Mouse (Mus musculus): Measurements from ENCODE around the gene Rassf5.

The Rassf5 gene

DNA sequence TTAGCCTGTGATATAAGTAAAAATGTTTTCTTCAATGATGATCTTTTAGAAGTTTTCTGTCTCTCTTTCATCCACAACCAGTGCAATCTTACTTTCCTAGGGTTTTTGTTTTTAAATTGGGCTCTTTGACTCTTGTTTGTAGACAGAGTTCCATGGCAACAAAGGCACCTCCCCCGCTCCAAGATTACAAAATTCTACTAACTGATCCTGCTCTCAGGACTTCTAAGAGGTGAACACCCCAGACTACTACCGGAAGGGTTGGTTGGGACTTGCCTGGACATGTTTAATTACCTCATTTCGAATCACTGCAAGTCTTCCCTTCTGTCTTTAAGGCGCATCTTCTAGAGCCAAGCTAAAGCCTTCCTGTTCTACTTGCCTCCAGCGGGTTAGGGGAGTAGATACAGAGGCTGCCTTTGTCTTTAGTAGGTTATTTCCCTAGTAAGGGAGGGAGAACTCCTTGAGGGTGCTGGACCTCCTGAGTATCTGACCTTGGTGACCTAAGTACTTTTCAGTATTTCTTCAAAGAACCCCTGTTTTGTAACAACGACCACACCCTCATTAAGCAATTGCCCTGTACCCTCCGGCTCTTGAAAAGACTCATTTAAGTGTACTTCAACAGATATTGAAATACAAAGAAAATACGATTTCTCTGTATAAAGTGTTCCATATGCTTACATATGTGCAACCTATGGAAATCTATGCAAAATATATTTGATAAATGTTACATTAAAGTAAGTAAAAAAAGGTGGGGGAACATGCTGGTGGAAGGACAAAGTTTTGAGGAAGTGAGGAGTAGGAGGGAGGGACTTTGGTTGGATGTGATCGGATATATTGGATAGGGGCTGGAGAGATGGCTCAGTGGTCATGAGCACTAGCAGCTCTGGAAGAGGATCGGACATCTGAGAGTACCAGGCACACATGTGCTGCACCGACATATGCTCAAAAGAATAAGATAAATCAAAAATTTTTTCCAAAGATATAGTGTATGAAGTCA is 105.7 kb downstream of the Rassf5 start:
- CTCF ChIA-PET: interaction anchor here (1.2 to 1.4 kb wide), 2 partner anchors 21 to 23 kb away, joined by 3 read pairs; no protein-coding TSS in a partner anchor

DNA sequence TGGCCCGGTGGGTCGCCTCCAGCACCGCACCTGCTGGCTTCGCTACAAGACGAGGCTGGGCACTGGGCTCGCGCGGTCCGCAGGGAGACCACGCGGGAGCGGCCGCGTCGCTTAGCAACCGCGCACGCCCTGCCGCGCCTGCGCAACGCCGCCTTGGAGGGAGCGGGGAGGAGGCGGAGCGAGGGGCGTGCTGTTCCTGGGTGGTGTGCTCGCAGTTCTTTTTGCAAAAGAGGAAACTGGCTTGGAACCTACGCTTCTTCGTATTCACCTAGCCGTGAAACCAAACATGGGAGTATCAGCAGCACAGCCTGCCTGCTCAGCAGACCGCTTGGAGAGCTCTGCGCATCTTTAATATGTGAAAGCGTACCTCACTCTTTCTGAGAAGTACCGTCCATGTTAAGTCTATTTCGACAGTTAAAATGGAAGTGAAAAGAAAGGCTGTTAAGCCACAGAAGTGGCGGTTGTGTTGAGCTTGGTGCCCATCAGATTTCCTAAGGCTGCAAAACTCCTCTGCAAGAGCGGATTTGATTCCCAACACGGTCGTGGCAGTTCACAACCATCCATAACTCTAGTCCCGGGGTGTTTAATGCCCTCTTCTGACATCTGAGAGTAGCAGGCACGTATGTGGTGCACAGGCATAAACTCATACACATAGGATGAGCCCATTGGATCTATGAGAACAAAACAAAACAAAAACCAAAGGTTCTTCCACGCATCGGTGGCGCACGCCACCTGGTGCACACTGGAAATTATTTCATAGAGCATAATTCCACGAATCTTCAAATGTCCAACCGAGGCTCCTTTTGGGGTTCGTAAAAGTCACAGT is 106.7 kb downstream of the Rassf5 start, which contains the start of gene Dyrk3:
TSS of gene Dyrk3 (minus strand) at position 150 of the 826 bp plus-strand sequence.
- CTCF ChIA-PET: interaction anchor here (0.7 to 1.4 kb wide), 3 partner anchors 16 to 22 kb away, joined by 3 read pairs; no protein-coding TSS in a partner anchor

DNA sequence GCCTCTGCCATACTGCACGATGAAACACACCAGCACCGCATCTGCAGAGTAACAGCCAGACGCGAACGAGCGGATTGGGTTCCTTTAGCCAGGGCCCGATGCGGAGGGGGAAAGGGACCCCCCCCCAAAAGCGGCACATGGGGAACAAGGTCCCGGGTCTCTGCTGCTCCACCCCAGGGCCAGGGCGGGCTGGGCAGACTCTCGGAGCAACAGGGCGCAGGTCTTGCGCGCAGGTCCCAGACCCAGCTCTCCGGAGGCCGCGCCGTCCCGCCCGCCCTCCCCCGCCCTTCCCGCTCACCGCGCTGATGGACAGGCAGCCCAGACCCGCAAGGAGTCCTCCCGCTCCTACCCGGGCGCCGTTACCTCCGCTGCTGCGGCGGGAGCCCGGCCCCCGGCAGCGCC is 107.3 kb downstream of the Rassf5 start:
- CTCF ChIA-PET: no interaction called here

DNA sequence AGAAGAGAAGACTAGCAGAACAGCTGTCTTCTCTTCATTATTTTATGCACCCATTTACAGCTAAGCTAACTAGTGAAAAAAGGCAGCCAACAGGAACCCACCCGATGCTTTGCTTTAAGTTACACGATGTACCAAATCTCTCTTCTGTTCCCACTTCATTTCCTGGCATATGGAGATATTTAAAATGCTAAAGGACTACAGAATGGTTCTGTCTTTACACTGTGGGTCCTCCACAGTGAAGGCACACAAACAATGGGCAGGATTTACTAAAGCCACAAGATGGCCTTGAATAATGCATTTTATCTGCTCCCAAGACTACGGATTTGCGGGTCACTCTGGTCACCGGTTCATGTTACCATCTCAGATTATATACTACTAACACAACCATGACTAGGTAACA is 107.9 kb downstream of the Rassf5 start:
- CTCF ChIA-PET: no interaction called here

DNA sequence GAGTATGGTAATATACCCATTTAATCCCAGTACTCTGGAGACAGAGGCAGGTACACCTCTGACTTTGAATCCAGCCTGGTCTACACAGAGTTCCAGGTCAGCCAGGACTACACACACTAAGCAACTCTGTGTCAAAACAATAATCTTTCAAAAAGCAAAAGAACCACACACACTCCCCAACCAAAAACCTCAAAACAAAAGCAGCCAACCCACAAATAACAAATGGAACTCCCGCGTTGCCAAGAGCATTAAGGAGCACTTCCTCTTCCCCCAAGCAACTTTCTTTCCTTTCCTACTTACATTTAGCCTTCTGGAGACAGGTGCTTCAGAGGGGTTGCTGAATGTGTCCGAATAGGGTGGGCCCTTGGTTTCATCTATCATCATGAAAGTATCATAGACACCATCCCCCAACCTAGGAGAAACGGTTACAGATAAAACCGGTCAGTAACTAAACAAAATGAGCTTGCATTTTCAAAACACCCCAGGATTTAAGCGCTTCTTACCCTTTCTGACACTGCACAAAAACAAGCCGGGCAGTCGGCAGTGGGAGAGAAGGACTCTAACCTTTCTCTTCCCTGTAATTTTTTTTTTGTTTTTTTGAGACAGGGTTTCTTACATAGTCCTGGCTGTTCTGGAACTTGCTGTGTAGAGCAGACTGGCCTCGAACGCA is 109.0 kb downstream of the Rassf5 start:
- CTCF ChIA-PET: interaction anchor here (0.7 kb wide), 1 partner anchor 20 kb away, joined by 6 read pairs; no protein-coding TSS in a partner anchor

DNA sequence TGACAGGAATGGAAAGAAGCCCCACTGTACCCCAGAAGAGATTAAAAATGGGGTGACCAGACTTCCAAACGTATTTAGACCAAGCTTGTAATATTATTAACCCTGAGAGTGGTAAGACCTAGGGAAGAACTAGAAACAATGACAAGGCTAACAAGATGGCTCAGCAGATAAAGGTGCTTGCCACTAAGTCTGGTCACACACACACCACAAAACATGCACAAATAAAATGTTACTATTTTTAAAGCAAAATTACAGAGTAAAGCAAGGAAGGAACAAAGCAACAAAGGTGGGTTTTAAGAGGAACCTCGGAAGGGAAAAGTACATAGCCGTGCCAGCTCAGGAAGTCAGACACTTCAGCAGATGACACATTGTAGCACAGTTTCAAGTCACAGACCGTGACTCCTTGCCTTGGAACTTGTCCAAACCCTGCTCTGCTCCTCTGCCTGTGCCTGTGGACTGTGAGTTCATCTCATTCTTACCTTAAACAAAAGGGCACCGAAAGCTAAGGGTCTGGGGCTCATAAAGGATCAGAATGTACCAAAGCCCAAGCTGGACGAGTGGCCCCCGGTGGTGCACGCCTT is 110.0 kb downstream of the Rassf5 start:
- CTCF ChIA-PET: no interaction called here

DNA sequence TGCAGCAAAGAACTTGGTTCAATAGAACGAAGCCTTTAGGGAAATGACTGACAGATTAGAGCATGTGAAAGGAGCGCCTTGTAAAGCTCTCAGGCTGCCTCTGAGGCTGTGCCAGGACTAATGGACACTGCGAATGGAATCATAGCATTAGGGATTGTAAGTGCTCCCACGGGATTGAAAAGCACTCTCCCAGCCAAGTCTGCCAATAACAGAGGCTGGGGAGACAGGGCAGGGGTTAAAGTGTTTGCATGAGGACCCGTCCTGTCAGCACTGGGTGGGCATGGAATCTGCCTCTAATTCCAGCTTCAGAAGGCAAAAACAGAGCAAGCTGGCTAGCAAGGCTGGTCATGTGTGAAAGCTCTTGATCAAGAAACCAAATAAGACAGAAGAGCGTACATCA is 110.8 kb downstream of the Rassf5 start:
- CTCF ChIA-PET: no interaction called here

Measured in spleen, embryonic (tissue).